Mouse (Mus musculus) left cerebral cortex, adult 2 months (tissue): ENCODE results near the gene Gm42715. TPM values are rescaled to one million over a fixed set of nuclear protein-coding genes. Genes with fewer than 3 reads are reported as not detected.

Experiments used
- DNase-seq, 2 experiments: peaks; one replicate each; pipeline ENCODE4 v3.0.0; 2021 to 2022; ENCODE audit warnings: low spot score in 2 of 2, mixed read lengths in 1 of 2; ENCODE audit errors: extremely low spot score in 1 of 2
- H3K27ac ChIP-seq: fragments of 200-600 bp; 2 replicates; pipeline ENCODE4 v1.8.1; 2022
- H3K4me3 ChIP-seq: fragments of 200-600 bp; 2 replicates; pipeline ENCODE4 v1.8.1; 2022
- CTCF ChIP-seq: fragments of 200-600 bp; IDR thresholded peaks from 2 replicates; pipeline ENCODE4 v1.8.1; 2022; ENCODE audit warnings: antibody characterized with exemption, mild to moderate bottlenecking, moderate library complexity
- intact Hi-C: fragments of 180-260 bp; cut with DNase I; formaldehyde crosslinking; loops from one replicate; pipeline ENCODE4 v1.15.1; 2025
- total RNA-seq, 2 experiments: library from RNA; stranded (reverse); gene quantifications; 2 replicates each; pipeline ENCODE4 v1.2.3; 2021

Gene Gm42715
- total RNA-seq, 2 experiments from 2014 or later, result 12.6 TPM

GRCm38 (mm10) chr7:127588901-127589300 is 69.5 kb downstream of the Gm42715 start:
- DNase-seq, result no peak
- Histone ChIP-seq H3K27ac (peak overlapping the region; percentile 88), H3K4me3 (peak overlapping the region; percentile 91)
- no peak for TF ChIP-seq CTCF
- intact Hi-C loops, result loop anchor here (2.0 kb wide), 1 partner anchor 76 kb away; no protein-coding TSS in a partner anchor

GRCm38 (mm10) chr7:127589637-127590036 is 70.3 kb downstream of the Gm42715 start:
- TF ChIP-seq CTCF, result no peak
- Histone ChIP-seq H3K27ac (no peak overlapping the region), H3K4me3 (peak overlapping the region; percentile 91)
- no peak for DNase-seq
- intact Hi-C loops, result loop anchor here (2.0 kb wide), 1 partner anchor 77 kb away; no protein-coding TSS in a partner anchor

GRCm38 (mm10) chr7:127591108-127591507 is 71.7 kb downstream of the Gm42715 start:
- no peak for DNase-seq
- Histone ChIP-seq H3K27ac (no peak overlapping the region), H3K4me3 (no peak overlapping the region)
- TF ChIP-seq CTCF, result no peak
- intact Hi-C loops, result no loop called here

GRCm38 (mm10) chr7:127592575-127592974 is 73.2 kb downstream of the Gm42715 start:
- intact Hi-C loops, result no loop called here
- no peak overlapping the region for H3K27ac ChIP-seq
- no peak for DNase-seq
- no peak overlapping the region for H3K4me3 ChIP-seq
- TF ChIP-seq CTCF, result no peak

GRCm38 (mm10) chr7:127596747-127597146 is 77.4 kb downstream of the Gm42715 start:
- intact Hi-C loops, result no loop called here
- no peak overlapping the region for H3K4me3 ChIP-seq
- no peak for DNase-seq
- no peak overlapping the region for H3K27ac ChIP-seq
- TF ChIP-seq CTCF, result no peak

GRCm38 (mm10) chr7:127600612-127601011 is 81.2 kb downstream of the Gm42715 start:
- intact Hi-C loops, result no loop called here
- TF ChIP-seq CTCF, result no peak
- no peak for DNase-seq
- Histone ChIP-seq H3K27ac (no peak overlapping the region), H3K4me3 (no peak overlapping the region)

- no peak for DNase-seq
- TF ChIP-seq CTCF, result no peak; the same call in 1 of the 2 replicates
- Histone ChIP-seq H3K27ac (no peak overlapping the region), H3K4me3 (no peak overlapping the region)
- intact Hi-C loops, result no loop called here
Observed at GRCm38 (mm10) chr7:127601735-127602134, 82.4 kb downstream of the Gm42715 start.

- Histone ChIP-seq H3K27ac (no peak overlapping the region), H3K4me3 (no peak overlapping the region)
- no peak for TF ChIP-seq CTCF
- intact Hi-C loops, result no loop called here
- no peak for DNase-seq
Observed at GRCm38 (mm10) chr7:127602903-127603302, 83.5 kb downstream of the Gm42715 start.

- intact Hi-C loops, result no loop called here
- H3K4me3 ChIP-seq, result no peak overlapping the region
- no peak overlapping the region for H3K27ac ChIP-seq
- no peak for DNase-seq
- TF ChIP-seq CTCF, result no peak
Observed at GRCm38 (mm10) chr7:127604256-127604655, 84.9 kb downstream of the Gm42715 start.

GRCm38 (mm10) chr7:127607150-127607549 is 87.8 kb downstream of the Gm42715 start:
- intact Hi-C loops, result no loop called here
- Histone ChIP-seq H3K27ac (no peak overlapping the region), H3K4me3 (no peak overlapping the region)
- no peak for TF ChIP-seq CTCF
- no peak for DNase-seq

GRCm38 (mm10) chr7:127611011-127611410 is 91.6 kb downstream of the Gm42715 start:
- Histone ChIP-seq H3K27ac (no peak overlapping the region), H3K4me3 (no peak overlapping the region)
- no peak for TF ChIP-seq CTCF
- intact Hi-C loops, result no loop called here
- DNase-seq, result no peak

GRCm38 (mm10) chr7:127611561-127611960 is 92.2 kb downstream of the Gm42715 start:
- no peak overlapping the region for H3K27ac ChIP-seq
- no peak for DNase-seq
- TF ChIP-seq CTCF, result no peak
- H3K4me3 ChIP-seq, result no peak overlapping the region
- intact Hi-C loops, result no loop called here

- intact Hi-C loops, result no loop called here
- Histone ChIP-seq H3K27ac (no peak overlapping the region), H3K4me3 (no peak overlapping the region; the same call in 1 of the 2 replicates)
- no peak for DNase-seq
- no peak for TF ChIP-seq CTCF
Observed at GRCm38 (mm10) chr7:127613501-127613900, 94.1 kb downstream of the Gm42715 start.

- H3K4me3 ChIP-seq, result peak overlapping the region; percentile 98
- intact Hi-C loops, result no loop called here
- no peak for TF ChIP-seq CTCF
- H3K27ac ChIP-seq, result peak overlapping the region; percentile 91; the same call in 1 of the 2 replicates
- no peak for DNase-seq
Observed at GRCm38 (mm10) chr7:127614091-127614490, 94.7 kb downstream of the Gm42715 start.
